Comparison of ENCODE assay signal across 17 mouse cellular contexts in genomic region chr2:166162160-166162559, GRCm38 (mm10). TPM values are rescaled to one million over a fixed set of nuclear protein-coding genes. Genes with fewer than 3 reads are reported as not detected.
A peak's percentile ranks its signal among the peaks of the same experiment; 100 is the strongest.
DNase-seq lines count a peak whose midpoint lies in the region; ATAC-seq and TF ChIP-seq lines count a peak whose summit lies in the region.
"Had no signal": no experiment of that assay in that cellular context is flagged by ENCODE, and none has a peak within 500 bp of the region (broad histone marks: within the 10 kb centered on the region; RNA-seq: fewer than 3 reads in every experiment).

No protein-coding gene starts in this region.

- no peak for ATAC-seq in limb, embryonic 12.5 days (ENCODE audit: insufficient number of reproducible peaks, insufficient read depth, low FRiP score, low TSS enrichment, low read depth)
- ATAC-seq: inflammation-experienced regulatory T-cells, adult 6 months; midbrain, embryonic 15.5 days had no signal

- peak; percentile 37 for DNase-seq in adrenal gland, postnatal 14 days
- no peak for DNase-seq in adrenal gland, adult (ENCODE audit: inconsistent age in 2 of 2, low spot score in 1 of 2)
- DNase-seq in kidney, adult 2 months: peak; percentile 59
- no peak for DNase-seq in kidney, postnatal 10 days
- no peak for DNase-seq in embryonic facial prominence, embryonic 10.5 days (ENCODE audit: low spot score)
- no peak for DNase-seq in ovary, postnatal 10 days (ENCODE audit: low spot score)
- DNase-seq in urinary bladder, adult 2 months (ENCODE audit: low spot score): no peak
- DNase-seq: cerebellum, postnatal 10 days; gastrocnemius, postnatal 14 days; lung, adult 18-20 months; lung, postnatal 14 days had no signal

- H3K27ac ChIP-seq in kidney, adult 2 months (ENCODE audit: insufficient read depth, low read depth, low read length): no peak overlapping the region
- H3K27ac ChIP-seq in embryonic facial prominence, embryonic 10.5 days (replicated peaks): peak overlapping the region; percentile 74
- H3K27ac ChIP-seq in limb, embryonic 12.5 days: peak overlapping the region; percentile 79
- H3K27ac ChIP-seq: midbrain, embryonic 15.5 days; stomach, embryonic 15.5 days had no signal

- no peaks in the 10 kb centered on the region for H3K27me3 ChIP-seq in kidney, adult 2 months (replicated peaks; ENCODE audit: control insufficient read depth, insufficient read depth, low read length)
- peaks cover 17% of the 10 kb centered on the region; the same call in 1 of the 2 replicates for H3K27me3 ChIP-seq in embryonic facial prominence, embryonic 10.5 days (replicated peaks; ENCODE audit: low read depth, poor library complexity, severe bottlenecking)
- no peaks in the 10 kb centered on the region for H3K27me3 ChIP-seq in limb, embryonic 12.5 days
- H3K27me3 ChIP-seq: stomach, embryonic 15.5 days had no signal

- H3K4me1 ChIP-seq in kidney, adult 2 months (ENCODE audit: control insufficient read depth, insufficient read depth, low read length): no peaks in the 10 kb centered on the region
- H3K4me1 ChIP-seq in embryonic facial prominence, embryonic 10.5 days: peaks cover 47% of the 10 kb centered on the region
- H3K4me1 ChIP-seq in limb, embryonic 12.5 days (replicated peaks): peaks cover 53% of the 10 kb centered on the region

- 68% methylated on average over 5 of the region's 5 CpGs for WGBS in kidney, adult 2 months
- 77% methylated on average over 5 of the region's 5 CpGs for WGBS in embryonic facial prominence, embryonic 10.5 days
- WGBS in limb, embryonic 12.5 days: 34% methylated on average over 5 of the region's 5 CpGs

- no peak overlapping the region for H3K4me2 ChIP-seq in limb, embryonic 12.5 days
- H3K4me2 ChIP-seq: liver, embryonic 11.5 days; midbrain, embryonic 15.5 days; stomach, embryonic 15.5 days had no signal

- H3K36me3 ChIP-seq in kidney, adult 2 months (ENCODE audit: control insufficient read depth, insufficient read depth, low read length): no peaks in the 10 kb centered on the region
- no peaks in the 10 kb centered on the region for H3K36me3 ChIP-seq in embryonic facial prominence, embryonic 10.5 days (replicated peaks)
- no peaks in the 10 kb centered on the region for H3K36me3 ChIP-seq in limb, embryonic 12.5 days
- H3K36me3 ChIP-seq: G1E; midbrain, embryonic 15.5 days; stomach, embryonic 15.5 days had no signal

- no peak overlapping the region for H3K4me3 ChIP-seq in kidney, adult 2 months (ENCODE audit: insufficient read depth, low read depth, low read length)
- no peak overlapping the region for H3K4me3 ChIP-seq in embryonic facial prominence, embryonic 10.5 days
- H3K4me3 ChIP-seq in limb, embryonic 12.5 days (replicated peaks): no peak overlapping the region
- H3K4me3 ChIP-seq: midbrain, embryonic 15.5 days; stomach, embryonic 15.5 days had no signal

- no peaks in the 10 kb centered on the region for H3K9me3 ChIP-seq in embryonic facial prominence, embryonic 10.5 days
- 0 out of 2 replicates have a peak, but pooled peaks cover 4% of the 10 kb centered on the region for H3K9me3 ChIP-seq in limb, embryonic 12.5 days
- H3K9me3 ChIP-seq: midbrain, embryonic 15.5 days; stomach, embryonic 15.5 days had no signal

- H3K9ac ChIP-seq in limb, embryonic 12.5 days (replicated peaks): no peak overlapping the region
- H3K9ac ChIP-seq: midbrain, embryonic 15.5 days; stomach, embryonic 15.5 days had no signal

- TF ChIP-seq CTCF in kidney, adult 2 months (conservative IDR thresholded peaks at IDR 0.05; ENCODE audit: insufficient read depth, insufficient read length, low read depth, low read length): no peak

- TF ChIP-seq POLR2A in kidney, adult 2 months (IDR thresholded peaks at IDR 0.05; ENCODE audit: low read depth, low read length): no peak

RNA-seq across cellular contexts. Expression of gene Sulf2, which starts 6.7 kb away (rescaled TPM):
- 60.5 and 60.7 TPM in 2 replicates for total RNA-seq in adrenal gland, postnatal 14 days (2021)
- polyA plus RNA-seq in kidney, adult 2 months (2012; rRNA removed): 18.6 and 23.8 TPM in 2 replicates
- polyA plus RNA-seq in embryonic facial prominence, embryonic 10.5 days (2016; fragmentation: Nextera tagmentation; extraction: Ambion mirVana): 115 and 131 TPM in 2 replicates
- polyA plus RNA-seq in limb, embryonic 12.5 days (2016; fragmentation: Nextera tagmentation; extraction: Ambion mirVana): 176 and 187 TPM in 2 replicates
- 78.8 and 93.4 TPM in 2 replicates for polyA plus RNA-seq in urinary bladder, adult 2 months (2012; rRNA removed)
- polyA plus RNA-seq: G1E had no signal

Comparison
In these comparisons a context has a peak if more than half of its experiments do, and no peak if none do; other contexts are left out.
1. DNase-seq: peak in adrenal gland, postnatal 14 days (single experiment) and kidney, adult 2 months (single experiment); none in adrenal gland, adult (0 of 2), kidney, postnatal 10 days (single experiment), embryonic facial prominence, embryonic 10.5 days (single experiment), ovary, postnatal 10 days (single experiment) and urinary bladder, adult 2 months (single experiment).